Mouse (Mus musculus) T-helper 2 cell (primary cell): ENCODE measurements around the gene Gxylt1.
"Not testable (repeated sequence)": the region's sequence is repeated elsewhere in the genome, so short reads cannot be mapped to it uniquely, and the experiment has no call there.

Experiments used
- in situ Hi-C: fragments of 300-600 bp; cut with MboI, MseI; formaldehyde crosslinking; loops from one replicate; pipeline ENCODE4 v1.15.1; 2025; ENCODE audit warnings: high pct_unique_total_duplicates

Gxylt1 gene

GRCm38 (mm10) chr15:93274679-93275583 is at the start of gene Gxylt1:
Gxylt1 (minus strand) TSS chr15:93275179.
- in situ Hi-C loops = loop anchor here (25.0 kb wide), 1 partner anchor 1262 kb away; the partner anchor contains the start of genes Irak4 and Pus7l

- in situ Hi-C loops = no loop called here
These were observed 43.8 kb upstream of the Gxylt1 start for GRCm38 (mm10) chr15:93318781-93319180.

- in situ Hi-C loops = not testable (repeated sequence)
These were observed 35.3 kb upstream of the Gxylt1 start for GRCm38 (mm10) chr15:93310304-93310703.

- in situ Hi-C loops = no loop called here
These were observed 23.2 kb upstream of the Gxylt1 start for GRCm38 (mm10) chr15:93298197-93298596.

- in situ Hi-C loops = no loop called here
These were observed 19.5 kb upstream of the Gxylt1 start for GRCm38 (mm10) chr15:93294483-93294882.

GRCm38 (mm10) chr15:93288321-93288720 is 13.3 kb upstream of the Gxylt1 start:
- in situ Hi-C loops = no loop called here

GRCm38 (mm10) chr15:93287628-93288027 is 12.6 kb upstream of the Gxylt1 start:
- in situ Hi-C loops = no loop called here

GRCm38 (mm10) chr15:93285244-93285643 is 10.3 kb upstream of the Gxylt1 start:
- in situ Hi-C loops = no loop called here

GRCm38 (mm10) chr15:93284326-93284725 is 9.3 kb upstream of the Gxylt1 start:
- in situ Hi-C loops = no loop called here

GRCm38 (mm10) chr15:93283349-93283748 is 8.4 kb upstream of the Gxylt1 start:
- in situ Hi-C loops = no loop called here

GRCm38 (mm10) chr15:93276276-93276675 is 1.3 kb upstream of the Gxylt1 start:
- in situ Hi-C loops = no loop called here

- in situ Hi-C loops = no loop called here
These were observed 644 bp upstream of the Gxylt1 start for GRCm38 (mm10) chr15:93275623-93276022.

GRCm38 (mm10) chr15:93273788-93274678 is 946 bp downstream of the Gxylt1 start:
- in situ Hi-C loops = loop anchor here (25.0 kb wide), 1 partner anchor 1263 kb away; the partner anchor contains the start of genes Irak4 and Pus7l

- in situ Hi-C loops = loop anchor here (25.0 kb wide), 1 partner anchor 1264 kb away; the partner anchor contains the start of genes Irak4 and Pus7l
These were observed 2.0 kb downstream of the Gxylt1 start for GRCm38 (mm10) chr15:93272948-93273347.

GRCm38 (mm10) chr15:93270289-93270855 is 4.6 kb downstream of the Gxylt1 start:
- in situ Hi-C loops = loop anchor here (25.0 kb wide), 1 partner anchor 1267 kb away; the partner anchor contains the start of genes Irak4 and Pus7l

GRCm38 (mm10) chr15:93269572-93269971 is 5.4 kb downstream of the Gxylt1 start:
- in situ Hi-C loops = loop anchor here (25.0 kb wide), 1 partner anchor 1268 kb away; the partner anchor contains the start of genes Irak4 and Pus7l

- in situ Hi-C loops = loop anchor here (25.0 kb wide), 1 partner anchor 1269 kb away; the partner anchor contains the start of genes Irak4 and Pus7l
These were observed 7.0 kb downstream of the Gxylt1 start for GRCm38 (mm10) chr15:93268001-93268400.

GRCm38 (mm10) chr15:93267479-93267878 is 7.5 kb downstream of the Gxylt1 start:
- in situ Hi-C loops = loop anchor here (25.0 kb wide), 1 partner anchor 1270 kb away; the partner anchor contains the start of genes Irak4 and Pus7l

GRCm38 (mm10) chr15:93266361-93266760 is 8.6 kb downstream of the Gxylt1 start:
- in situ Hi-C loops = loop anchor here (25.0 kb wide), 1 partner anchor 1271 kb away; the partner anchor contains the start of genes Irak4 and Pus7l

- in situ Hi-C loops = loop anchor here (25.0 kb wide), 1 partner anchor 1272 kb away; the partner anchor contains the start of genes Irak4 and Pus7l
These were observed 9.3 kb downstream of the Gxylt1 start for GRCm38 (mm10) chr15:93265728-93266127.

- in situ Hi-C loops = loop anchor here (25.0 kb wide), 1 partner anchor 1272 kb away; the partner anchor contains the start of genes Irak4 and Pus7l
These were observed 9.7 kb downstream of the Gxylt1 start for GRCm38 (mm10) chr15:93265231-93265630.
